Mouse (Mus musculus) urinary bladder, postnatal 25 days (tissue): ENCODE results near the gene Mpz.

Experiments used
- DNase-seq: peaks from one replicate; pipeline ENCODE4 v3.0.0; 2022; ENCODE audit warnings: low spot score

The Mpz gene

DNA sequence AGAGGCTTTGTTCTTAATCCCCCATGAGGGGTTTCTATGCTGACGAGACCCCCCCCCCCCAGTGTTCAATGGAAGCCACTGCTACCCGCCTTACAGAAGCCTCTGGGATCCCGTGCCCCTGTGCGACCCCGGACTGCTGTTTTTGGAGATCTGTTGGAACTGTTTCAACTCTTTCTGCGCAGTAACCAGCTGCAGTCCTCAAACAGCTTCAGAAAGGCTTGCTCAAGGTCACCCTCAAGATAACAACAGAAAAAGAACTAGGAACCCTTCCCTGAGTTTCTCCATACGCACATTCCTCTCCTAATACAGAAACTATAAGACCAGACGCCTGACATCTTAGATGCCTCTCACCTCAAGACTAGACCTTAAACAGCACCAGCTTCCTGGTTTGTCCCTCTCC is 38.5 kb downstream of the Mpz start:
- DNase-seq, result no peak

GRCm38 (mm10) chr1:171189476-171190114 is 39.1 kb downstream of the Mpz start:
- DNase-seq, result no peak

- DNase-seq, result no peak
These were observed 40.3 kb downstream of the Mpz start for GRCm38 (mm10) chr1:171190832-171191231.

DNA sequence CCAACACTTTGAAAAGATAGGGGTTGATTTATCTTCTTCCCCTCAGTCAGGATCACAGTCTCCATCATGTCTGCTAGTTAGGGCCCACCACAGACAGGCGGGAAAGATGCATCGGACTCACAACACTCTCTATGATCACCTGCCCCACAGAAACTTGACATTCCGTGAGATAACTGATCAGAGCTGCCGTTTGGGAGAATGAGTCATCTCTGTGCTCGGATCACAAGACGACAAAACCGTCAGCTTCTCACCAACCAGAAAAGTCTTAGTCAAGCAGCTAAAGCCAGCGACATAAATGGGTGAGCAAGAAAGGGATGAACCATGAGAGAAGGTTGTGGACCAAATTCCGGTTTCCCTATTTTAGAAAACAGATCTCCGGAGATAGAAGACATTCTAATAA is 41.8 kb downstream of the Mpz start:
- no peak for DNase-seq

GRCm38 (mm10) chr1:171193093-171193840 is 42.8 kb downstream of the Mpz start:
- no peak for DNase-seq

- DNase-seq, result no peak
These were observed 43.7 kb downstream of the Mpz start for GRCm38 (mm10) chr1:171193911-171194830.

DNA sequence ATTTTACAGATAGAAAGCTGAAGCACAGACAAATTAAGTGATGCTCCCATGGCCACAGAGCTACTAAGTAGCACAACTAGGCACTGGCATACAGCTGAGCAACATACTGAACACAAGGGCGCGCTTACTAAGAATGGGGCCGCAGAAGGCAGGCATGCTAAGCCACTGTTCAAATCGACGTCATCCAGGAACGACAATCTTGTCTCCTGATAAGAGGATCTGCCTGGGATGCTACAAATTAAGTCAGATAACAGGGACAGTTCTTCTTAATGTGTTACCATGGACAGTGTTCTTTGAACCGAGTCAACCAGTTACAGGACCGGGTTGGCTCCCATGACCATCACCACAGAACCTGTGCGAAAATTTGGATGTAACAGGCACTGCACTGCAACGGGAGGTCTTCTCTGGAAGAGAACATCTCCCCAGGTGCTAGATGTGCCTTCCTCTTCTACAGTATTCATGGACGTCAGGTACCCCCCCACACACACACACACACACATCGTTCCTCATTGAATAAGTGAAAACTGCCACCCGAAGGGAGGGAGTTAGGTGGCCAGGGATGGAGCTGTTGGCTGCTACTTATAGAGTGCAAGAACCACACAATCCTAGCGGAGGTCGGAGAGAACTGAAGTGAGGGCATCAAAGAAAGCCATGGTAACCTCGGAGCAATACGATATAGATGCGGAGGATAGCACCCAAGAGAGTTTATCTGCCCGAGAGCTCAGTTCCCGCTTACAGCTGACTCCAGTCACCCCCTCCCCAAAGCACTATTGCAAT is 44.7 kb downstream of the Mpz start:
- DNase-seq, result no peak

- peak; percentile 15 for DNase-seq
These were observed 45.4 kb downstream of the Mpz start, which contains the start of gene Pcp4l1 for GRCm38 (mm10) chr1:171195887-171196397. Gene Pcp4l1, minus strand, starts transcription at chr1:171196268.

GRCm38 (mm10) chr1:171199532-171199931 is 49.0 kb downstream of the Mpz start:
- DNase-seq, result no peak

GRCm38 (mm10) chr1:171200769-171201168 is 50.3 kb downstream of the Mpz start:
- DNase-seq, result no peak

- no peak for DNase-seq
These were observed 53.1 kb downstream of the Mpz start for GRCm38 (mm10) chr1:171203471-171204248.

DNA sequence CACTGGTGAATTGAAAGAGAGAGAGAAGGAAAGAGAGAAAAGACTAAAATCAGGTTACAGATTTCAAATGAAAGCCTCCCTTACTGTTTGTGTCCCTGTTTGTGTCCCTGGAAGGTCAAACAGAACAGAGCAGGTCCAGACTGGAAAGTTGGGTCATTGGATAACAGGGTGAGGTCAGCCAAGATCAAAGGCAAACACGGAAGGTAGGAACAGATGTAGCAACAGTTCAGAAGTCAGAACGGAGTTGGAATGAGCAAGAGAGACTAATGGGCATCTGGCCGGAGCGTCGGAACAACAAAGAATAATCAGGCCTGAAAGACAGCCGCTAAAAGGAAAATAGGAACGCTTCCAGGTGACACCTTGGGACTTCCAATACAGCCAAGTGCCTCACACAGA is 53.7 kb downstream of the Mpz start:
- DNase-seq, result no peak

GRCm38 (mm10) chr1:171205704-171206493 is 55.4 kb downstream of the Mpz start:
- no peak for DNase-seq

DNA sequence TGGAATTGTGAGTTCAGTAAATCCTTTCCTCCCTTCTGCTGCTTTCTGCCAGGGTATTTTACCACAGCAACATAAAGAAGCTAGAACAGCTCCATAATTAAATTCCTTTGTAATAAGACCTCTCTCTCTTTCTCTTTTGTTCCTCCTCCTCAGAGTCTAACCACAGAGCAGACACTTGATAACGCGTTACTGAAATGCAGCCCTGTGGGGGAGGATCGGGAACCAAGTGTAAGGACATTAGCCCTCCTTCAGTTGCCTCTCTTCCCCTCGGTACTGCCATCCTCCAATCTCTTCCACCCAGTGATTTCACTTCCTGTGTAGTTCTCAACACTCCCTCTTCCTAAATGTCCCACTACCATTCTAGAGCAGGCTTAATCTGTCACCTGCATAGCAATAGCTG is 58.9 kb downstream of the Mpz start:
- DNase-seq, result no peak
